Mouse (Mus musculus) ES-CJ7 (cell line): Measurements from ENCODE around the gene Ina.

Source experiments
- DNase-seq: peaks from one replicate; pipeline ENCODE4 v3.0.0; 2011; ENCODE audit warnings: low read depth, low spot score

Ina gene

DNA sequence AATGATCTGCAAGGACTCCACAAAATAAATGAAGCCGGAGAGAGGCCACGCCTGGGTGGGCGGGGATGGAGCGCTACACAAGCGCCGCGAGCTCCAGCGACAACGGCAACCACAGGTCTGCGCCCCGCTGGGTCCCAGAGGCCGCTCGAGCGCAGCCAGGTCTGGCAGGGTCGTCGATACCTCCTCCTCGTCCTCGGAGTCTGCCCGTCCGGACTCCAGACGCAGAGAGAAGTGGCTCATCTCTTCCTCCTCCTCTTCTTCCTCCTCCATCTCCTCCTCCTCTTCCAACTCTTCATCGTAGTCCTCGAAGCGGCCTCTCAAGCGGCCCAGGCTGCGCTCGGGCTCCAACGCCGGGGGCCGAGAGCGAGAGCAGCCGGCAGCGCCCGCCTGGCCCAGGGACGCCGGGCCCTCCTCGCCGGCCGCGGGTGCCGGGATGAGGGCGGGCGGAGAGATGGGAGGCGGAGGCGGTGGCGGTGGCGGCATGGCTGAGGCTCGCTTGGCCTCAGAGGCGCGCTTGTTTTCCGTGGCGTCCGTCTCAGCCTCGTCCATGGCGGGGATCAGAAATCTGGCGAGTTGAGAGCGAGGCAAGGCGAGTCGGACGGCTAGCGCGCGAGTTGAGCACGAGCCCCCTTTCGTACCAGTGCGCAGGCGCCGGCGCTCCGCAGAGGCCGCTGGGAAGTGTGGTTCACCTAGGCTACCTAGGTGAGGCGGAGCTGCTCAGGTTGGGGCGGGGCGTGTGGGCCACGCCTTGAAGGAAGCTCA, 36.0 kb downstream of the Ina start, which contains the start of gene Pcgf6:
TSS of gene Pcgf6 (minus strand) at position 636 of the 762 bp plus-strand sequence.
- peak; percentile 96 for DNase-seq

DNA sequence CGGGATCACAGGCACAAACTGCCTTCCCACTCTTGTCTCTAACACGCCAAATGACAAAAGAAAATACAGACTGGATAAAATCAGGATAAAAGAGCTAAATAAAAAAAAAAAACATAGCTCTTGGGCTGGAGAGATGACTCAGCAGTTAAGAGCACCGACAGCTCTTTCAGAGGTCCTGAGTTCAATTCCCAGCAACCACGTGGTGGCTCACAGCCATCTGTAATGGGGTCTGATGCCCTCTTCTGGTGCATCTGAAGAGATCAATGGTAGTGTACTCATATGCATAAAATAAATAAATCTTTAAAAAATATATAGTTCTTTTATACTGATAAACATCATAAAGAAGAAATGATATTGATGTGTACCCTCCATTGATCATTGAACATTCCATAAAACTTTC, 38.4 kb downstream of the Ina start:
- no peak for DNase-seq

DNA sequence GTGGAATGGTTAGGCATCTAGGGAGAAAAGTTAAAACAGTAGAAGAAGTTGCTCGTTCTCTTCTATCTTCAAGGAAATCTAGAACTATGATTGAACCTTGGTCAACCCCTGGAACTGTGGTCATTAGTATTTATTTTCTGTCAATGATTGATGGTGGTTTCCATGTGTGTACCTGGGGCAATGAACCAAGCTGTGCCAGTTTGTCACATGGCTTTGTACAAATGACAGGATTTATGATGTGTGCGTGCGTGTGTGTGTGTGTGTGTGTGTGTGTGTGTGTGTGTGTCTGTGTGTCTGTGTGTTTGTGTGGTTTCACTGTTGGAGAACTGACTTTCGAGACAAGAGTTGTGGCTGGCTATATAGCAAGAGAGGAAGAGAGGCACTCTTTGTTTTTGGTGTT, 39.0 kb downstream of the Ina start:
- DNase-seq: no peak

DNA sequence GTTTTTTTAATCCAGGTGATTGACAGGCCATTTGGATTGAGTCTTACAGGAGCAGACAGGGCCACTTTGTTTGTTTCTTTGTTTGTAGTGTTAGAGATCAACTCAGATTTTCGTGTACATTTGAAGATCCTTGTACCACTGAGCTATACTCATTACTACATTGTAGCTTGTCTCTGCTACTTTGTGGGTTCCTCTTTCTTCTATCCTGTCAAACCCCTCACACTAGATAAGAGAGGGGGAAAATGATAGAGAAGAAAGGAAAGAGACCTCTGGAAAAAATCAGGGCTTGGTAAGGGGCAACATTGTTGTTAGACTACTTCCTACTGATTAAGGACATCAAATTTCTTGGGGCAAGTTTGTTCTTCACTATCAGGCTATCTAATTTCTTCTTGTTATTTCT, 43.2 kb downstream of the Ina start:
- no peak for DNase-seq

DNA sequence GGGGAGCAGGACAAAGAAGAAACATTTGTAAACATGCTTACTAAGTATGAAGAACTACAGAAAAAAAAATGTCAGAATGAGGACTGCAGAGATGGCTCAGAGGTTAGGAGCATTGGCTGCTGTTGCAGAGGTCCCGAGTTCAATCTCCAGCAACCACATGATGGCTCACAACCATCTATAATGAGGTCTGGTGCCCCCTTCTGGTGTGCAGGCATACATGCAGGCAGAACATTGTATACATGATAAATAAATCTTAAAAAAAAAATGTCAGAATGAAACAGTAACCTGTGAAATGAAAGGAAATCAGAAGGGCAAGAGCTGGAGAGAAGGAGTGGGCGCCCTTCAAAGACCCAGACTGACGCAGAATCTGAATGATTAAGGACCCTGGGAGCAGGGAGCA, 51.4 kb downstream of the Ina start:
- no peak for DNase-seq

DNA sequence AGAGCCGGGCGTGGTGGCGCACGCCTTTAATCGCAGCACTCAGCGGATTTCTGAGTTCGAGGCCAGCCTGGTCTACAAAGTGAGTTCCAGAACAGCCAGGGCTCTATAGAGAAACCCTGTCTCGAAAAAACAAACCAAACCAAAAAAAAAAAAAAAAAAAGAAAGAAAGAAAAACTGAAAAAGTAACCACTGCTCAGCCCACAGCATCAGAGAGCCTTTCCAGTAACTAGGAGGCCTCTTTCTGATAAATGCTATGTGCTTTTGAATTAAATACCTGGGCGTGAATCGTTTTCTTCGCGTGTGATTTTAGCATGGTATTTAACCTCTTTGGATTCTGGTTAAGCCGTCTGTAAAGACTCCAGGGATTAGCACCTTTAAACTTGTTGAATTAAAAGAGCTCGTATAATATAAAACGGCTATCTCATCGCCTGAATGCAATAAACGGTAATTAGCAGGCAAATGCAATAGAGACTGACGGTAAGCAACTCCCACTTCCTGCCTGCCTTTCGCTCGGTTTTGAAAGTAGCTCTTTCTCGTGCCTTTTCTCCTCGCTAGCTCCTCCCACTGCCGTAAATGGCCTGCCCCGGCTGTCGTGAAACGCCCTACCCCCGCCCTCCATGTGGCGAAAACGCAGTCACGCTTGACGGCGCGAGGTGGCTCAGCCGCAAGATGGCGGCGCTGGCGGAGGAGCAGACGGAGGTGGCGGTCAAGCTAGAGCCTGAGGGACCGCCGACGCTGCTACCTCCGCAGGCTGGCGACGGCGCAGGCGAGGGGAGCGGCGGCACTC, 52.8 kb downstream of the Ina start, which contains the start of gene Taf5:
TSS of gene Taf5 (plus strand) at position 651 of the 787 bp plus-strand sequence.
- DNase-seq: peak; percentile 99

DNA sequence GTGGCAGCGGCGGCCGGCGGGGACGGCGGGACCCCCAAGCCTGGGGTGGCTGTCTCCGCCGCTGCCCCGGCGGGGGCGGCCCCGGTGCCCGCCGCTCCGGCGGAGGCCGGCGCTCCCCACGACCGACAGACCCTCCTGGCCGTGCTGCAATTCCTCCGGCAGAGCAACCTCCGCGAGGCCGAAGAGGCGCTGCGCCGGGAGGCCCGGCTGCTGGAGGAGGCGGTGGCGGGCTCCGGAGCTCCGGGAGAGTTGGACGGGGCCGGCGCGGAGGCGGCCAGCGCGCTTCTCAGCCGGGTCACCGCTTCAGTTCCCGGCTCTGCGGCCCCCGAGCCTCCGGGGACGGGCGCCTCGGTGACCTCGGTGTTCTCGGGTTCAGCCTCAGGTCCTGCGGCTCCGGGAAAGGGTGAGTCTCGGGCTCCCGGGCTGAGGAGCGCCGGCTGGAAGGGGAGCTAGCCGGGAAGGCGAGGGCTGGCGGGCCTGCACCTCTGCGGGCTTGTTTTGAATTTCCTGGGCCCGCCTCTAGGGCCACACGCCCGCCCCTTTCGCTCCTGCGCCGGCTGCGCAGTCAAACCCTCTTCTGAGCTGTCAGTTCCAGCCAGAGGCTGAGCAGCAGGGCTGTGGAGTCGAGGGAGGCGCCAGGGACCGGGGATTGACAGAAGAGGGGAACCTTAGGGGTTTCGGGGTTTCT, 53.6 kb downstream of the Ina start:
- peak; percentile 75 for DNase-seq
